ENCODE assay signal across 8 mouse cellular contexts in the genomic region with DNA sequence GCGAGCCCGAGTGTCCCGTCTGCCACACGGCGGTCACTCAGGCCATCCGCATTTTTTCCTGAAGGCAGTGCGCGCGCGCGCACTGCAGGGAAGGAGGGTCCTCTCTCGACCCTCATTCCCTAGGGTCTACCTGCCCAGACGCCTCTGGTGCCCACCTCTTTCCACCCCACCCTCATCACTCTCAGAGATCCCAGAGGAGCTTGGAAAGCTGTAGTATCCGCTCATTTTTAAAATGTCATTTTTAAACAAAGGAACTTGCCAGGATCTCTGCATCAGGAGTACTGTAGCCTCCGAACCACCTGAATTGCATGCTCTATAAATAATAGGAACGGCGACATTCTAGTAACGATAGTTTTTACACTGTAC. TPM values are rescaled to one million over a fixed set of nuclear protein-coding genes. Genes with fewer than 3 reads are reported as not detected.
DNase-seq lines count a peak whose midpoint lies in the region; ATAC-seq lines count a peak whose summit lies in the region.

No protein-coding gene starts in this region.

- H3K9me3 ChIP-seq in kidney, embryonic 15.5 days (replicated peaks): no peaks in the 10 kb centered on the region
- H3K9me3 ChIP-seq in embryonic facial prominence, embryonic 15.5 days (replicated peaks): no peaks in the 10 kb centered on the region
- no peaks in the 10 kb centered on the region for H3K9me3 ChIP-seq in intestine, embryonic 14.5 days (ENCODE audit: control insufficient read depth, low read length)
- H3K9me3 ChIP-seq in midbrain, embryonic 16.5 days (replicated peaks; ENCODE audit: control insufficient read depth, low read length, poor library complexity, severe bottlenecking): no peaks in the 10 kb centered on the region

- H3K4me2 ChIP-seq in kidney, embryonic 15.5 days: peak overlapping the region; percentile 95
- peak overlapping the region; percentile 94 for H3K4me2 ChIP-seq in embryonic facial prominence, embryonic 15.5 days (replicated peaks)
- H3K4me2 ChIP-seq in intestine, embryonic 14.5 days (ENCODE audit: low read length): peak overlapping the region; percentile 98
- peak overlapping the region; percentile 89 for H3K4me2 ChIP-seq in midbrain, embryonic 16.5 days (ENCODE audit: low read length)

- H3K4me3 ChIP-seq in kidney, embryonic 15.5 days (replicated peaks): peak overlapping the region; percentile 92
- H3K4me3 ChIP-seq in embryonic facial prominence, embryonic 15.5 days (replicated peaks): peak overlapping the region; percentile 82
- H3K4me3 ChIP-seq in intestine, embryonic 14.5 days (ENCODE audit: low read depth, low read length): peak overlapping the region; percentile 92
- peak overlapping the region; percentile 62 for H3K4me3 ChIP-seq in midbrain, embryonic 16.5 days (ENCODE audit: low read depth, low read length)

- H3K27me3 ChIP-seq in kidney, embryonic 15.5 days: no peaks in the 10 kb centered on the region
- no peaks in the 10 kb centered on the region for H3K27me3 ChIP-seq in embryonic facial prominence, embryonic 15.5 days
- H3K27me3 ChIP-seq in intestine, embryonic 14.5 days (replicated peaks; ENCODE audit: control insufficient read depth, insufficient read depth, low read length): no peaks in the 10 kb centered on the region
- no peaks in the 10 kb centered on the region for H3K27me3 ChIP-seq in midbrain, embryonic 16.5 days (ENCODE audit: control insufficient read depth, insufficient read depth, low read depth, low read length)

- peaks cover 15% of the 10 kb centered on the region for H3K36me3 ChIP-seq in kidney, embryonic 15.5 days
- 0 out of 2 replicates have a peak, but pooled peaks cover 7% of the 10 kb centered on the region for H3K36me3 ChIP-seq in embryonic facial prominence, embryonic 15.5 days
- H3K36me3 ChIP-seq in intestine, embryonic 14.5 days (ENCODE audit: control insufficient read depth, insufficient read depth, low read length): peaks cover 14% of the 10 kb centered on the region; the same call in 1 of the 2 replicates
- peaks cover 11% of the 10 kb centered on the region; the same call in 1 of the 2 replicates for H3K36me3 ChIP-seq in midbrain, embryonic 16.5 days (ENCODE audit: control insufficient read depth, insufficient read depth, low read length)

- 17% methylated on average over 18 of the region's 18 CpGs for WGBS in kidney, embryonic 15.5 days
- 15% methylated on average over 18 of the region's 18 CpGs for WGBS in embryonic facial prominence, embryonic 15.5 days
- WGBS in intestine, embryonic 14.5 days: 31% methylated on average over 18 of the region's 18 CpGs
- 5% methylated on average over 18 of the region's 18 CpGs for WGBS in midbrain, embryonic 16.5 days

- H3K27ac ChIP-seq in kidney, embryonic 15.5 days: peak overlapping the region; percentile 61; the same call in 1 of the 2 replicates
- peak overlapping the region; percentile 99 for H3K27ac ChIP-seq in embryonic facial prominence, embryonic 15.5 days (replicated peaks)
- H3K27ac ChIP-seq in intestine, embryonic 14.5 days (ENCODE audit: low read depth): no peak overlapping the region
- peak overlapping the region; percentile 99 for H3K27ac ChIP-seq in midbrain, embryonic 16.5 days (ENCODE audit: low read length)

- ATAC-seq in kidney, embryonic 15.5 days (replicated peaks; ENCODE audit: low FRiP score): no peak
- ATAC-seq in embryonic facial prominence, embryonic 15.5 days (ENCODE audit: insufficient number of reproducible peaks, low FRiP score, low TSS enrichment, low read depth): no peak
- ATAC-seq in intestine, embryonic 14.5 days (replicated peaks; ENCODE audit: low FRiP score, low TSS enrichment, low read depth): no peak
- no peak for ATAC-seq in midbrain, embryonic 16.5 days

- peaks cover 23% of the 10 kb centered on the region for H3K4me1 ChIP-seq in kidney, embryonic 15.5 days
- H3K4me1 ChIP-seq in embryonic facial prominence, embryonic 15.5 days: peaks cover 23% of the 10 kb centered on the region
- H3K4me1 ChIP-seq in intestine, embryonic 14.5 days (replicated peaks; ENCODE audit: control insufficient read depth, insufficient read depth, low read length): peaks cover 12% of the 10 kb centered on the region
- peaks cover 18% of the 10 kb centered on the region for H3K4me1 ChIP-seq in midbrain, embryonic 16.5 days (ENCODE audit: control insufficient read depth, insufficient read depth, low read length)

- DNase-seq in kidney, adult 8-10 months: no peak
- DNase-seq in intestine, embryonic 14.5 days (ENCODE audit: low spot score): no peak
- no peak for DNase-seq in T-cell, adult 2 months (ENCODE audit: low spot score)
- DNase-seq in thymus, postnatal 0 days (ENCODE audit: low spot score): no peak
- DNase-seq in layer of hippocampus, adult 8-10 months (ENCODE audit: low spot score in 2 of 2): no peak

- H3K9ac ChIP-seq in kidney, embryonic 15.5 days: peak overlapping the region; percentile 93
- peak overlapping the region; percentile 99; the same call in 1 of the 2 replicates for H3K9ac ChIP-seq in embryonic facial prominence, embryonic 15.5 days
- H3K9ac ChIP-seq in intestine, embryonic 14.5 days (ENCODE audit: low read length): peak overlapping the region; percentile 98
- peak overlapping the region; percentile 95 for H3K9ac ChIP-seq in midbrain, embryonic 16.5 days (ENCODE audit: low read depth, low read length)

RNA-seq across cellular contexts. Expression of a gene that starts 3.0 kb away (rescaled TPM):
- polyA plus RNA-seq in kidney, embryonic 15.5 days (2015; fragmentation: Nextera tagmentation; extraction: Ambion mirVana): 11.1 and 11.3 TPM in 2 replicates
- 16.9 and 17.2 TPM in 2 replicates for polyA plus RNA-seq in embryonic facial prominence, embryonic 15.5 days (2015; fragmentation: Nextera tagmentation; extraction: Ambion mirVana)
- 11.8 and 14.1 TPM in 2 replicates for polyA plus RNA-seq in intestine, embryonic 14.5 days (2014; fragmentation: Nextera tagmentation; extraction: Ambion mirVana)
- 25.0 and 36.7 TPM in 2 replicates for polyA plus RNA-seq in midbrain, embryonic 16.5 days (2015; fragmentation: Nextera tagmentation; extraction: Ambion mirVana)
- polyA plus RNA-seq in thymus, postnatal 0 days (2015; fragmentation: Nextera tagmentation; extraction: Ambion mirVana): 9.5 and 10.1 TPM in 2 replicates
- total RNA-seq in layer of hippocampus, adult 8-10 months (2022): 10 to 100 TPM; 17.1 to 19.7 (median 19.1) TPM
